Mouse (Mus musculus) embryo, embryonic 10.5 days (tissue): Measurements from ENCODE around the gene Rasl11a.
A peak's percentile ranks its signal among the peaks of the same experiment; 100 is the strongest.

Experiments
- DNase-seq: peaks from one replicate; pipeline ENCODE4 v3.0.0-alpha.2; 2015; ENCODE audit warnings: low spot score

Rasl11a gene

DNA sequence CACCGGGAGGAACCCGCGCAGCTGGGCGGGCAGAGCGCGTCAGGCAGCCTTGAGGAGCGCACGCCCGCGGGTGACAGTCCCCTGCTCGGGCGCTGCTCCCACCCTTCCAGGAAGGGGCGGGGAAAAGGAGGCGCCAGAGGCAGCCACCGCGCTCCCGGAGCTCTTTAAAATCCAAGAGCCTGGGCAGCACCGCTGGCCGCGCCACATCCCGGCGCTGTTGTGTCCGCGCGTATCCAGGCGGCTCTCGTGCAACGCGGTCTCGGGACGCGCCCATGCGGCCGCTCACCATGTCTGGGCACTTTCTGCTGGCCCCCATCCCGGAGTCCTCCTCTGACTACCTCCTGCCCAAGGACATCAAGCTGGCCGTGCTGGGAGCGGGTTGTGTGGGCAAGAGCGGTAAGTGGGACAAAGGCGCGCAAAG is at the start of gene Rasl11a:
Gene Rasl11a (plus strand): TSS at position 127 of the 421 bp plus-strand sequence.
- peak; percentile 92 for DNase-seq

DNA sequence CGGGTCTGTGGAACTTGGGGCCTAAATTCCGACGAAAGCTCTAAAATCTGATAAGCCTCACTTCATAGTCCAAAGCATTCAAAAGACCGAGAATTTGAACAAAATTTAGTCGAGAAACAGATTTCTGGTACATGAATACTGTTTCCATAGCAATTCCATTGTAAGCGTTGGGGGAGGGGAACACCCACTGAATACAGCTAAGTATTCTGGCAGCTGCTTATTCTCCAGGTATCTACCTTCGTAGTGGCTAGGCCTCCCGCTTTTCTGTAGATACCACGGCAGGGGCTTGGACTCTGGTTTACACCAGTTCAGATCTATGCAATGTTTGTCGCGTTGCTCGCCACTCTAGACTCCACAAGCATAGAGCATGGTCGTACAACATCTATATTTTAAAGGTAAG is 49.1 kb upstream of the Rasl11a start:
- DNase-seq: no peak

DNA sequence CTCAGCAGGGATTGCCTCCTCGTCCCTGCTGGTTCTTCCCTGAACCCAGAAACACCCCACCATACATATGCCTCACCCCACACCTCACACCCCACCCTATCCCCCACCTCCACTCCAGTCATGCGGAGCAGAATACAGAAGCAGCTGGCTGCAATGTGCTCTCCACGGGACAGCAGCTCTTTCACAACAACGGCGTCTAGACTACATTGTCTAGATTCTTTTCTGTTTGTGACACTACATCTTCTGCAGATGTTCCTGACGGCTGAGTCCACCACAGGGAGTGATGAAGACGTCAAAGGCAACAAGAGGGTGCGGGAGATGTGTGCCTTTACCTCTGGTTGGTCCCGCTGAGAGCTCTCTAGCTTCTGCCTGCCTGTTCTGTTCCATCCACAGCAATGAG is 46.8 kb upstream of the Rasl11a start:
- DNase-seq: no peak

DNA sequence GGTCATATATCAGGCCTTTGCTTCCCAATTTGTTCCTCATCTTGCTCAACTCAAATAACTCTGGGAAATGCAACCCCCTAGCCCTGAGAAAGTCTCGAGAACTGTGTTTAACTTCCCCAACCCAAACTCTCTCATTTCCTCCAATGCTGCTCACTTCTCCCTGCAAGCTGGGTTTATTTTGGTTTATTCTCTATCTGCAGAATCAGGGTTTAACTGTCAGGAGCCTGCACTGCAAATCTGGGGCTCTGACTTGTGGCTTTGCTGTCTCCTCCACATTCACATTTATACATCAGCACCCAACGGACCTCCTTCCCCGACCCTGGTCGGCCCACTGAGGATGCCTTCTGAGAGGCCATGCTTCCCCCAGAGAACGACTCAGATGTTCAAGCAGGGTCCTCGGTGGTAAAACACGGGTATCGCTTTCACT is 38.9 kb upstream of the Rasl11a start:
- no peak for DNase-seq

DNA sequence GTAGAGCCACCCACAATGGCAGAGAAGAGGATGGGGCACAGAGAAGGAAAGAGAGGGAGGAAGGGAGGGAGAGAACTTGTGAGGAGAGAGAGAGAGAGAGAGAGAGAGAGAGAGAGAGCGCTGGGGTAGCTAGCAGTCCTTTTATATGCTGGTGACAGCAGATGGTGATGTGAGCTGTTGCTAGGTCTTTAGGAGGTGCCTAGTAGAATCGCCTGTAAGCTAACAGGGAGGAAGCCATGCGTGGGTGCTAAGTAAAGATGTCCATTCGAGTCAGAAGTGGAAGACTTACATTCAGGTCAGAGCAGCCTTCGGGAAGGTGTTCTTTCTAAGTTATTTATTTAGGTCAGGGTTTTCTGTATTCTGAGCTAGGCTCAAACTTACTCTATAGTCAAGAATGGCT is 34.9 kb upstream of the Rasl11a start:
- no peak for DNase-seq

DNA sequence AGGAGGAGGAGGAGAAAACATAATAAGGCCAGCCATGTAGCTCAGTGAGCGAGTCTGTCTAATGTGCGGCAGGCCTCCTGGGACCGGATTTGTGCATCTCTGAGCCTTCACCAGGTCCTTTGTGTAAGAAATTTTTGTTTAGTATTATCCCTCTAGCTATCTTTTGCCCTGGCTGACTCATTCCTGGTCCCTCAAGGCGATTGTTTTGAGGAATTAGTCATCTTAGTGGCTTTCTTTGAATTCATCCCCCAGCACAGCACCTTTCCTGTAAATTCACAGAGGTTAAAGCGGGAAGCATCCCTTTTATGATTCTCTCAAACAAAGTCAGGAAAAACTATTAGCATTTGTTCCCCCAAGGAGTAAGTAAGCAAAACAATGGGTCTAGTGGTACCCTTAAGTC is 32.0 kb upstream of the Rasl11a start:
- DNase-seq: no peak

DNA sequence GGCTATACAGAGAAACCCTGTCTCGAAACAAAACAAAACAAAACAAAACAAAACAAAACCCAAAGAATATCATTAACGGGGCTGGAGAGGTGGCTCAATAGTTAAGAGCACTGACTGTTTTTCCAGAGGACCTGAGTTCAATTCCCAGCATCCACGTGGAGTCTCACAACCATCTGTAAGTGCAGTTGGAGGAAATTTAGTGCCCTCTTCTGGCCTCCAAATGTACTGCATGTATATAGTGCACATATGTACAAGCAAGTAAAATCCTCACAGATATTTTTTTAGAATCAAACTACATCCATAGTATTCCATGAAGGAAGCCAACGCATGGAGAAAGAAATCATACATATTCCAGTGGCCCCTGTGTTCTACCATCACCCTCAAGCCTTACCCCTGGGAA is 31.4 kb upstream of the Rasl11a start:
- DNase-seq: no peak

DNA sequence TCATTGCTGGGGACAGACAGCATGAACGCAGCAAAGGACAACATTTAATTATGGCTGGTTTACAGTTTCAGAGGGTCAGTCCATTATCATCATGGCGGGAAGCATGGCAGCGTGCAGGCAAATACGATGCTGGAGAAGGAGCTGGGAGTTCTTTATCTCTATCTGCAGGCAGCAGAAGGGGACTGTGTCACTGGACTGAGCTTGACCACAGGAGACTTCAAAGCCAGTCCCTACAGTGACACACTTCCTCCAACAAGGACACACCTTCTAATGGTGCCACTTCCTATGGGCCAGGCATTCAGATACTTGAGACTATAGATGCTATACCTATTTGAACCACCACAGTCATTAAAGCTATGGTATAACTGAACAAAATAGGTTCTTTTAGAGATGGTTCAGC is 29.5 kb upstream of the Rasl11a start:
- no peak for DNase-seq

DNA sequence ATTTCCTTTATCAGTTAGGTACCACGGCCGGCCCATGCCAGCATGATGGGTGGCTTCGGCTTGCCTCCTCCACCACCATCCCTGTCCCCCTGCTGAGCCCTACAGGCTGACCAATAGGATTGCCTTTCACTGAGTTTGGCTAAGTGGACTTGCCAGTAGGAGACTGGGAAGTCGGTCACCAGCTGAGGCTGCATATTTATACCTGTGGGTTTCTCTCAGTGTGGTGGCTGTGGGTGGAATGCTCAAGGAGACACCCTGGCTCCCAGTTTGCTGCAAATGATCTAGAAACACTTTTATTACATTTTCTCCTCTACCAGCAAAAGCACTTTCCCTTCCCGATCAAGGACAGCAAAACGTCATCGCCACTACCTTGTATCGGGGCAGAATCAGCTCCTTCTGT is 27.3 kb upstream of the Rasl11a start:
- no peak for DNase-seq

DNA sequence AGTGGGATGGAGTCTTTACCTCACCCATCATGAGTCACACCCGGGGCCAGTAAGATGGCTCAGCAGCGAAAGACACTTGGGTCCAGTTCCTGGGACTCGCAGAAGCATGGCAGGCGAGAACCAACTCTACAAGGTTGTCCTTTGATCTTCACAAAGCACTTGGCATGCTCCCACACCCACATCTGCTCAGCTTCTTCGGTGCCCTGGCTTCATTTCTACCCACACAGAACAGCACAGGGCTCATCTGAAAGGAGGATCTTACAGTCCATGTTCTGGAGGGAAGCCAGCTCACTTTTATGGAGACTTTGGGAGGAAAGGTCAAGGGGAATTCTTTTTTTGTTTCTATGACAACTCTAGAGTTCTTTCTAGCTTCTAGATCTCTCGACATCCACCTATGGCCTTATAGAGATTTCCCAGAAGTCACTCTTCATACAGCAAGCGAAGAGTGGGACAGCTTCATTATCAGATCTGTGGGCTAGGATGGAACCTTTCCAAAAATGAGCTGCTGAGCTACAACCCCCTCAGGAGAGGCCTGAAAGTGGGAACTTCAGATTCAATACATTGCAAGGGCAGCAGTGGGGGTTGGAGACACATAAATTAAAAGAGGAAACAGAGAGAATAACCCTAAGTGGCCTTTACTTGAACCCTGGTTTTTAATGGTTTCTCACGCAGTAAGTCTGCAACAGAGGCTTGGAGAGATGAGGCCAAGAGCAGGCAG is 25.8 kb upstream of the Rasl11a start:
- DNase-seq: no peak

DNA sequence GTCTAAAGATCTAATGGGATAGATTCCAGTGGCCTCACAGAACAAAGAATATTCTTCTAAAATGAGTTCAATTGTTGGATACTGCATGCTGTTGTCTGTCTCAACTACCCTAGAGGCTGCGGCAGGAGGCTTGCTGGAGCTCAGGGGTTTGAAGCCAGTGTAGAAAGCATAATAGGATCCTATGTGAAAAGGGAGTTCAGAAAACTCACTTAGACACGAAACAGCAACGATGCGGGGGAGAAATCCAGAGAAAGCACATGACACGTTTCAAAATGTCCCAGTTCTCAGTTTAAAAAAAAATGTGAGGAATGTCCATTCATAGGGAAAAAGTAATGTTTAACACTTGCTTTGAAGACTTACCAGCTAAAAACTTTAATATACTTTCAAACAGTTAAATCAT is 21.9 kb upstream of the Rasl11a start:
- DNase-seq: no peak

DNA sequence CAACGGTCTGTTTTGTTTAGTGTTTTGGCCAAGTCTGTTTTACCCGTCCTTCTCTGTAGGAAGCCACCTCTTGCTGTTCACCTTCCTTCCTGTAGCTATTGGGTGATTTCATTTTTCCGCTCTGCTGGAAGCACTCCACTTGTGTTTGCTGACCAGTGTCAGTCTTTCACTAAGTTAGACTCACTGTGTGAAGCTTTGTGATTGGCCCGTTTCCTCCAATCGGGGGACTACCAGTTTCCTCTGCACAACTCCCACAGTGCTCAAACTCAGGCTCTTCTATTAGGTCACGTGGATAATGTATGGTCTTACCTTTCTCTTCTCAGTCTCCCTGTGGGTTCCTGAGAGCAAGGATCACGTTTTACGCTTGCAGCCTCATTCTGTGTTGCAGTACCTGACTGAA is 15.3 kb upstream of the Rasl11a start:
- no peak for DNase-seq

DNA sequence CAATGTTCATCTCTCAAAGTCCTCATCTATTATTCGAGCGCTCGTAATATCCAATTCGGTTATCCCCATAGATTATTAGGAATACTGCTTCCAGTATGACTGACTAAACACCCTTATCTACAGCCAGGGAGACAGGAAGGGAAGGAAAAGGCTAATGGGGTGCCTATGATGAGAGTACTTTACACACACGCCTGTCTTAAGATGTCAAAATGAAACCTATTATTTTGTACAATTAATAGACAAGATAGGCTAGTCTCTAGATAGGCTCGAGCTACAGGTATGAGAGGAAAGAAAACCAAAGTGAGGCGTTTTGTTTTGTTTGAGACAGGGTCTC is 12.5 kb upstream of the Rasl11a start:
- no peak for DNase-seq

DNA sequence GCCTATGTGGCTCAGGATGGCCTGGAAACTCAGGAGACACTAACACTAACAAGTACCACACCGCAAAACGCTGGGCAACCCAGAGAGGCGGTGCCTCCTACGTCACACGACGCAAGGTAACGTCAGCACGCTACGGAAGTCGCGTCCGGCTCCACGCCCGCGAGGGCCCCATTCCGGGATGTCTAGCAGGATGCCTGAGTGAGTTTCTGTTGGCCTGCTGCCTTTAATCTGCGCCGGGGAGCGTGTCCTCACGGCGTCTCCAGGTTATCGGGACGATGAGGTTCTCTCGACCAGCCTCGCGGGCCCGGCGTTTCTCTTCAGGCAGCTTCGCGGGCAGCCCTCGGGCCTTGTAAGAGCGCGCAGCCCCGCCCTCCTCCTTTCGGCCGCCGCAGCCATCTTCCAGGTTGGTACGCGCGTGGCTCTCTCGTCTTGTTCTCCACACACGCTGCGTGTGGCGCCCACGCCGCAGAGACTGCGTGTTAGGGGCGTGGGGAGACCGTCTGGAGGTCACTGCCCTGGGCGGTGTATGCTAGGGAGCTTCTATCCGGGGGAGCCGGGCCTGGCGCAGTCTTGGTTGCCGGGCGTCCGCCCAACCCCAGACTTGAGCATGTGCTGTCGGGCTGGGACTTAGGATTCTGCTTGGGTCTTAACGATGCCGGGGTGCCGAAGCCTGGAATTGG is 12.0 kb upstream of the Rasl11a start, which contains the start of gene Rpl21:
Gene Rpl21 (plus strand): TSS at position 122 of the 680 bp plus-strand sequence.
- peak; percentile 96 for DNase-seq

DNA sequence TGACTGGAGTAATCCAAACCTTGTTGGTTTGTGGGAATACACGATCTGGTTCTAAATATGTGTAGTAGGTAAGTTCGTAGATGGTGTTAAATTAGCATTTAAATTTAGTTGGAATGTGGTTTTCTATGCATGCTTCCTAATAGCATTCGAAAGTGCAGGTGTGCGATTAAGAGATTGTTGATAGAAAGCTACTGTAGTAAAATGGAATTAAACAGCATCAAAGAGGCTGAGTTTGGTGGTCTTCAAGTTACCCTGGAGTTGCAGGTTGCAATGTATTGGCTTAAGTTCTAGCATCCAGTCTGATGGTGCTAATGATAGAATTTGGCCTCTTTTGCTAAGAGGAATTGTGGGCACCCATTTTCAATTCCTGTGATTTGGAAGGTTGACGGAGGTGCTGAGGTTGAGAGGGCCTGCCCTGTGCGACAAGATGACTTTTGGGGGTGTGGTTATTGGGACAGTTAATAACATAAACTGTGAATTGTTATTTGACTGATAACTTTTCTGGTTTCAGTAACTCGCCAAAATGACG is 11.1 kb upstream of the Rasl11a start:
- DNase-seq: no peak

DNA sequence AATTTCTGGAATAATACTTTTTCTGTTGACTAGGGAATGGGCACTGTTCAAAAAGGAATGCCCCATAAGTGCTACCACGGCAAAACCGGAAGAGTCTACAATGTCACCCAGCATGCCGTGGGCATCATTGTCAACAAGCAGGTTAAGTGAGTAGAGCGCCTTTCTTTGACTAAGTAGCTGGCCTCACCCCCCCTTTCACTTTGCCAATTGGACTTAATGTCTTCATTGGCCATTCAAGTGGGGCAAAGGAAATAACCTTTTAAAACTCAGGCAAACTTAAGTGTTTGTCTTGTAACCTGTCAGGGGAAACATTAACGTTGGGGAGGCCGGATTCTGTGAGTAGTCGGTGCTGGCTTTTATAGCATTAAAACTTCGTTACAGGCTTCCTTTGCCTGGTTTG is 9.9 kb upstream of the Rasl11a start:
- no peak for DNase-seq

DNA sequence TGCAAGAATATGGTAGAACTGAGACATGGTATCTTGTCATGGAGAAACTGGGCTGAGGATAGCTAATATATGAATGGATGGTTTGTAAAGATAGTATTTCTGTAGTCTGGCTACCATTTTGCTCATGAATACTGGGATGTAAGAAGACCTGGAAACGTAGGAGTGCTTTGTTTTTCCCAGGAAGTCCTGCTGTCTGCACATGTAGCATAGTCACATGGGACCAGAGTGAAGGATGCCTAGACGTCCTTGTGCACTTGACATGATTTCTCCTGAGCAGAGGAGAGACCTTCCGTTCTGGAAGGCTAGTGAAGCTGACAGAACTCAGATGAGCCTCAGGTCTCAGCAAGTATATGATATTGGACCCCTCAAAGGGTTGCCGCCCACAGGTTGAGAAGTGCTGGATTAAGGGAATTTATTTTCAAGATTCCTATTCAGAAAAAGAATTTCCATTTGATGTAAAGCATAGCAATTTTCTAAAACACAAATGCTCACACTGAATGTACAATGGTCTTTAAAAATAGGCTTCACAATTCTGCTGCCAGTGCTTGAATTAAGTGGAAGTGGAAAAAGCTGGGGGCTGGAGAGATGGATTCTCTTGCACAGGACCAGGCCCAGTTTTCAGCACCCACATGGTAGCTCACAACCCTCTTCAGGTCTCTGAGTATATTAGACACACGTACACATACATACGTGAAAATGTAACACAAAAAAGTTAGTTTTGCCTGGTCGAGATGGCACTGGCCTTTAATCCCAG is 6.7 kb upstream of the Rasl11a start:
- no peak for DNase-seq

DNA sequence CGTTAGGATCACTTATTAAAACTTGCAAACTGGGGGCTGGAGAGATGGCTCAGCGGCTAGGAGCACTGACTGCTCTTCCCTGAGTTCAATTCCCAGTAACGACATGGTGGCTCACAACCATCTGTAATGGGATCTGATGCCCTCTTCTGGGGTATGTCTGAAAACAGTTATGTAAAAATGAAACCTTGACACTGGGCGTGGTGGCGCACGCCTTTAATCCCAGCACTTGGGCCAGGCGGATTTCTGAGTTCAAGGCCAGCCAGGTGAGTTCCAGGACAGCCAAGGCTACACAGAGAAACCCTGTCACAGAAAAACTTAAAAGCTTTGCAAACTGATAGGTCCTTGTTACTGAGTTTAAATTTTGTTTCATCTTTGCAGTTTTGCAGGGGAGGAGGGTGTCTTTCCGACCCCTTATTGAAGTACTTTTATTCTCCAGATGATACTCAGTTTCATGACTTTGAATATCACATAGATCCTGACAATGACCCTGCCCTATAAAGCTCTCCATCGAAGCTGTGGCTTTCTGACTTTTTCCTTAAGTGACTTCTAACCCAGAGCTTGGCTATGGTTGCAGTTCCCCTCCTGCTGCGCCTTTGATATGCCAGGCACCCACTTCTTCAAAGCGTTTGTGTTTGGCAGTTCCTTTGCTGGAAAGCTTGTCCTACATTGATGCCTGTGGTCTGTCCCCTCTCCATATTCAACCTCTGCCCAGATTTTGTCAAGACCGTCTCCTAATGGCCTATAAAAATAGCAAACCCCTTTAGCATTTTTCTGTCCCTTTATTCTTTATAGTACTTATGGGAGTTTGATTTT is 5.8 kb upstream of the Rasl11a start:
- no peak for DNase-seq

DNA sequence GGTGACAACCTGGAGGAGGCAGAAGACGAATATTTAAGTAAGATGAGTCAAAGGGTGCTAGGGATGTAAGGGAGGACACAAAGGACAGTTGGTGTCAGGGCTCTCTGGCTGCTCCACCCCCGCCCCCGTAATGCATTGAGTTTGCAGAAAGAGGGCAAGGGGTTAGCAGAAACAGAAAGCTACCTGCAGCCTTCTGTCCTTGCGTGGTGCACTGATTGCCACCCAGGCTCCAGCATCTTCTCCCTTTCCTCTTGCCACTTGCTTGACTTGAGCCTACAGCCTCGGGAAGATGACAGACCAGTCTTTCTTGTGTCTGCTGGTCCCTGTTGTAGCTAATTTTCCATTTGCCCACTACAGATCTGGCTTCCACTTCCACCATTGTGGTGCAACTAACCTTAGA is 5.1 kb upstream of the Rasl11a start:
- no peak for DNase-seq

DNA sequence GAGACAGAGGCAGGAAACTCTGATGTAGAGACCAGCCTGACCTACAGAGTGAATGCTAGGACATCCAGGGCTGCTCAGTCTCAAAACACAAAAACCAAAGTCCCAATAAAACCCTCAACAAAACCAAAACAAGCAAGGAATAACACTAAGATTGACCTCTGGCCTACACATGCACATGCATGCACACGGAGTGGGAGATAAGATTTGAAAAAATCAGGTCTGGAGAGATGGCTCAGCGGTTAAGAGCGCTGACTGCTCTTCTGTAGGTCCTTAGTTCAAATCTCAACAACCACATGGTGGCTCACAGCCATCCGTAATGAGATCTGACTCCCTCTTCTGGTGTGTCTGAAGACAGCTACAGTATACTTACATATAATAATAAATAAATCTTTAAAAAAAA is 4.4 kb upstream of the Rasl11a start:
- no peak for DNase-seq

DNA sequence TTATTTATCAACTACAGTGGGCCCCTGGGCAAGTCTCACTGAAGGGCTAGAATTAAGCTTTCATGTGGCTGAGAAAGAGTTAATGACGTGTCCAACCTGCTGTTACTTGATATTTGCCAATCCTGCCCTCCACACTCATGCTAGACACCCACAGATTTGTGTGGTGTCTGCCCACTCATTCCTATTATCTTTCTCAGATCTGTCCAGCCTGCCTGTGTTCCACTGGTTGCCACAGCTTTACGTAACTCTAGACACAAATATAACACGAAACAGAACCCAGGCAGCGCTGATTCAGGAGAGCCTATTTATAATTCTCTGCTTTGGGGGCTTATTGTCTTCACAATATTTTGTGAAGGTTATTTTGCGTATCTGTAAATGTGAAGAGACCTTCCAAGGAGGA is 3.6 kb upstream of the Rasl11a start:
- no peak for DNase-seq

DNA sequence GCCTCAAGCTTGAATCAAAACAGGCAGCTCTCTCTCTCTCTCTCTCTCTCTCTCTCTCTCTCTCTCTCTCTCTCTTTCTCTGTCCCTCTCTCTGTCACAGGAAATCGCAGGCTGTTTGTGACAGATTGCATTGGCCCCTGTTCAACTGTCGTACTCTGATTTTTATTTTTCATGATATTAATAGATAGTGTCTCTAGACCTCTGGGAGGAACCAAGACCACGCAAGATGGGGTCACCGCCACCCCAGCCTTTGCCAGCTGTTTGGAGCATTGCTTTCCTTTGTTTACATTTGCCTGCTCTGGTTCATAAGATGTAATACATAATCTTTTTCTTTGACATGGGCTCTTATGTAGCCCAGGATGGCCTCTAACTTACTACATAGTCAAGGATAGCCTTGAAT is 2.9 kb upstream of the Rasl11a start:
- DNase-seq: no peak
